Mouse (Mus musculus): ENCODE data around the gene Acap2. TPM values are rescaled to one million over a fixed set of nuclear protein-coding genes. Genes with fewer than 3 reads are reported as not detected.
A peak's percentile ranks its signal among the peaks of the same experiment; 100 is the strongest.

The Acap2 gene
- total and polyA plus RNA-seq, 2 experiments from 2014 or later: 7.0 to 13.2 TPM

- peaks cover 13% of the 10 kb centered on the region; the same call in 1 of the 2 replicates for H3K4me1 ChIP-seq (ENCODE audit: control insufficient read depth, insufficient read depth)
- H3K27me3 ChIP-seq (ENCODE audit: control insufficient read depth, insufficient read depth, low read length): no peaks in the 10 kb centered on the region
- 53% methylated on average over 3 of the region's 3 CpGs for WGBS
- no peak for DNase-seq (ENCODE audit: low spot score)
- H3K27ac ChIP-seq (ENCODE audit: low read depth): no peak overlapping the region
- peak overlapping the region; percentile 33; the same call in 1 of the 2 replicates for H3K4me3 ChIP-seq (ENCODE audit: low read depth, low read length)
- ATAC-seq (ENCODE audit: insufficient read depth, low read depth): no peak
- H3K4me2 ChIP-seq (ENCODE audit: low read depth, low read length): peak overlapping the region; percentile 64
- TF ChIP-seq CTCF (IDR thresholded peaks at IDR 0.05; ENCODE audit: low read depth) (no peak), EP300 (IDR thresholded peaks at IDR 0.05; ENCODE audit: low read depth) (no peak)
- H3K36me3 ChIP-seq (replicated peaks; ENCODE audit: control insufficient read depth, insufficient read depth, low read length): no peaks in the 10 kb centered on the region
- no peak overlapping the region for H3K9ac ChIP-seq (replicated peaks; ENCODE audit: low read depth, low read length)
- no peaks in the 10 kb centered on the region for H3K9me3 ChIP-seq (replicated peaks; ENCODE audit: control insufficient read depth, low read length)
These were observed 33.3 kb upstream of the Acap2 start for GRCm38 (mm10) chr16:31234356-31234755.

GRCm38 (mm10) chr16:31233541-31234339 is 32.7 kb upstream of the Acap2 start:
- TF ChIP-seq CTCF (IDR thresholded peaks at IDR 0.05; ENCODE audit: low read depth): peak; percentile 6; the same call in 1 of the 2 replicates
- no peak; the same call in 1 of the 2 replicates for TF ChIP-seq EP300 (IDR thresholded peaks at IDR 0.05; ENCODE audit: low read depth)
- H3K27ac ChIP-seq (ENCODE audit: low read depth): peak overlapping the region; percentile 39
- H3K27me3 ChIP-seq (ENCODE audit: control insufficient read depth, insufficient read depth, low read length): no peaks in the 10 kb centered on the region
- H3K36me3 ChIP-seq (replicated peaks; ENCODE audit: control insufficient read depth, insufficient read depth, low read length): no peaks in the 10 kb centered on the region
- WGBS: 9% methylated on average over 20 of the region's 20 CpGs
- peak overlapping the region; percentile 33 for H3K4me3 ChIP-seq (ENCODE audit: low read depth, low read length)
- H3K4me2 ChIP-seq (ENCODE audit: low read depth, low read length): peak overlapping the region; percentile 64
- H3K9ac ChIP-seq (replicated peaks; ENCODE audit: low read depth, low read length): no peak overlapping the region
- no peaks in the 10 kb centered on the region for H3K9me3 ChIP-seq (replicated peaks; ENCODE audit: control insufficient read depth, low read length)
- H3K4me1 ChIP-seq (ENCODE audit: control insufficient read depth, insufficient read depth): peaks cover 13% of the 10 kb centered on the region; the same call in 1 of the 2 replicates
- DNase-seq (ENCODE audit: low spot score) (peak; percentile 83), ATAC-seq (ENCODE audit: insufficient read depth, low read depth) (peak; percentile 71)

GRCm38 (mm10) chr16:31233167-31233498 is 32.1 kb upstream of the Acap2 start:
- no peak for TF ChIP-seq EP300 (IDR thresholded peaks at IDR 0.05; ENCODE audit: low read depth)
- TF ChIP-seq CTCF (IDR thresholded peaks at IDR 0.05; ENCODE audit: low read depth): no peak
- ATAC-seq (ENCODE audit: insufficient read depth, low read depth) (peak; percentile 12; the same call in 1 of the 2 replicates), DNase-seq (ENCODE audit: low spot score) (peak; percentile 17)
- H3K27ac ChIP-seq (ENCODE audit: low read depth): no peak overlapping the region; the same call in 1 of the 2 replicates
- WGBS: 9% methylated on average over 4 of the region's 4 CpGs
- peaks cover 13% of the 10 kb centered on the region; the same call in 1 of the 2 replicates for H3K4me1 ChIP-seq (ENCODE audit: control insufficient read depth, insufficient read depth)
- no peaks in the 10 kb centered on the region for H3K9me3 ChIP-seq (replicated peaks; ENCODE audit: control insufficient read depth, low read length)
- no peak overlapping the region for H3K9ac ChIP-seq (replicated peaks; ENCODE audit: low read depth, low read length)
- H3K27me3 ChIP-seq (ENCODE audit: control insufficient read depth, insufficient read depth, low read length): no peaks in the 10 kb centered on the region
- H3K4me3 ChIP-seq (ENCODE audit: low read depth, low read length): peak overlapping the region; percentile 33
- no peaks in the 10 kb centered on the region for H3K36me3 ChIP-seq (replicated peaks; ENCODE audit: control insufficient read depth, insufficient read depth, low read length)
- H3K4me2 ChIP-seq (ENCODE audit: low read depth, low read length): peak overlapping the region; percentile 64

GRCm38 (mm10) chr16:31232491-31233166 is 31.6 kb upstream of the Acap2 start:
- H3K9me3 ChIP-seq (replicated peaks; ENCODE audit: control insufficient read depth, low read length): no peaks in the 10 kb centered on the region
- H3K27ac ChIP-seq (ENCODE audit: low read depth): no peak overlapping the region
- no peak overlapping the region for H3K4me2 ChIP-seq (ENCODE audit: low read depth, low read length)
- no peaks in the 10 kb centered on the region for H3K27me3 ChIP-seq (ENCODE audit: control insufficient read depth, insufficient read depth, low read length)
- DNase-seq (ENCODE audit: low spot score) (no peak), ATAC-seq (ENCODE audit: insufficient read depth, low read depth) (no peak)
- no peak for TF ChIP-seq EP300 (IDR thresholded peaks at IDR 0.05; ENCODE audit: low read depth)
- peaks cover 13% of the 10 kb centered on the region; the same call in 1 of the 2 replicates for H3K4me1 ChIP-seq (ENCODE audit: control insufficient read depth, insufficient read depth)
- WGBS: 74% methylated on average over 5 of the region's 5 CpGs
- no peaks in the 10 kb centered on the region for H3K36me3 ChIP-seq (replicated peaks; ENCODE audit: control insufficient read depth, insufficient read depth, low read length)
- no peak overlapping the region for H3K9ac ChIP-seq (replicated peaks; ENCODE audit: low read depth, low read length)
- no peak overlapping the region for H3K4me3 ChIP-seq (ENCODE audit: low read depth, low read length)

GRCm38 (mm10) chr16:31231591-31231990 is 30.5 kb upstream of the Acap2 start:
- Histone ChIP-seq H3K4me1 (ENCODE audit: control insufficient read depth, insufficient read depth) (peaks cover 13% of the 10 kb centered on the region; the same call in 1 of the 2 replicates), H3K9ac (replicated peaks; ENCODE audit: low read depth, low read length) (no peak overlapping the region), H3K27ac (ENCODE audit: low read depth) (no peak overlapping the region), H3K36me3 (replicated peaks; ENCODE audit: control insufficient read depth, insufficient read depth, low read length) (no peaks in the 10 kb centered on the region), H3K9me3 (replicated peaks; ENCODE audit: control insufficient read depth, low read length) (no peaks in the 10 kb centered on the region), H3K4me2 (ENCODE audit: low read depth, low read length) (no peak overlapping the region), H3K27me3 (ENCODE audit: control insufficient read depth, insufficient read depth, low read length) (no peaks in the 10 kb centered on the region), H3K4me3 (ENCODE audit: low read depth, low read length) (no peak overlapping the region)
- ATAC-seq (ENCODE audit: insufficient read depth, low read depth): no peak
- WGBS: 79% methylated on average over 5 of the region's 5 CpGs
- no peak for DNase-seq (ENCODE audit: low spot score)
- no peak for TF ChIP-seq CTCF (IDR thresholded peaks at IDR 0.05; ENCODE audit: low read depth)
- no peak for TF ChIP-seq EP300 (IDR thresholded peaks at IDR 0.05; ENCODE audit: low read depth)

Measured in heart, postnatal 0 days (tissue).